22 mouse cellular contexts compared by ENCODE assay signal in genomic region chr8:121023736-121024135, GRCm38 (mm10).
A peak's percentile ranks its signal among the peaks of the same experiment; 100 is the strongest.
DNase-seq lines count a peak whose midpoint lies in the region; ATAC-seq lines count a peak whose summit lies in the region.
"Had no signal": no experiment of that assay in that cellular context is flagged by ENCODE, and none has a peak within 500 bp of the region (broad histone marks: within the 10 kb centered on the region; RNA-seq: fewer than 3 reads in every experiment).

No protein-coding gene starts in this region.

- ATAC-seq in kidney, embryonic 16.5 days (ENCODE audit: low FRiP score, low TSS enrichment): 0 out of 2 replicates have a peak, but pooled peaks have one; percentile 28
- no peak for ATAC-seq in intestine, embryonic 16.5 days
- ATAC-seq: forebrain, embryonic 13.5 days; midbrain, embryonic 16.5 days had no signal

- H3K27me3 ChIP-seq in kidney, embryonic 16.5 days (ENCODE audit: insufficient read depth, low read length): peaks cover 56% of the 10 kb centered on the region
- no peaks in the 10 kb centered on the region for H3K27me3 ChIP-seq in intestine, embryonic 16.5 days (replicated peaks; ENCODE audit: control insufficient read depth, insufficient read depth, low read length)
- H3K27me3 ChIP-seq: forebrain, embryonic 13.5 days had no signal

- no peak overlapping the region for H3K4me2 ChIP-seq in kidney, embryonic 16.5 days (replicated peaks; ENCODE audit: low read depth, low read length)
- H3K4me2 ChIP-seq in intestine, embryonic 16.5 days (ENCODE audit: low read depth, low read length): no peak overlapping the region
- H3K4me2 ChIP-seq: embryonic facial prominence, embryonic 12.5 days; forebrain, embryonic 13.5 days; heart, embryonic 13.5 days; limb, embryonic 13.5 days; liver, embryonic 13.5 days; lung, embryonic 14.5 days had no signal

- no peak overlapping the region for H3K4me3 ChIP-seq in kidney, embryonic 16.5 days (ENCODE audit: low read length)
- H3K4me3 ChIP-seq in intestine, embryonic 16.5 days (ENCODE audit: low read length): no peak overlapping the region
- H3K4me3 ChIP-seq: embryonic facial prominence, embryonic 12.5 days; erythroblast, embryonic 14.5 days; forebrain, embryonic 13.5 days; heart, embryonic 13.5 days; limb, embryonic 13.5 days; liver, embryonic 13.5 days had no signal

- H3K4me1 ChIP-seq in kidney, embryonic 16.5 days (ENCODE audit: insufficient read depth, low read length): peaks cover 19% of the 10 kb centered on the region
- peaks cover 22% of the 10 kb centered on the region for H3K4me1 ChIP-seq in intestine, embryonic 16.5 days (ENCODE audit: control insufficient read depth, insufficient read depth, low read length)
- H3K4me1 ChIP-seq: forebrain, embryonic 13.5 days; liver, embryonic 13.5 days had no signal

- H3K9ac ChIP-seq in kidney, embryonic 16.5 days (replicated peaks; ENCODE audit: low read length): no peak overlapping the region; the same call in 1 of the 2 replicates
- 0 out of 2 replicates have a peak overlapping the region, but pooled peaks have one; percentile 25 for H3K9ac ChIP-seq in intestine, embryonic 16.5 days (ENCODE audit: low read depth, low read length)
- H3K9ac ChIP-seq: embryonic facial prominence, embryonic 12.5 days; forebrain, embryonic 13.5 days; heart, embryonic 13.5 days; limb, embryonic 13.5 days; liver, embryonic 13.5 days; lung, embryonic 14.5 days had no signal

- H3K36me3 ChIP-seq in kidney, embryonic 16.5 days (ENCODE audit: insufficient read depth, low read length): no peaks in the 10 kb centered on the region
- H3K36me3 ChIP-seq in intestine, embryonic 16.5 days (ENCODE audit: control insufficient read depth, insufficient read depth, low read length): no peaks in the 10 kb centered on the region
- H3K36me3 ChIP-seq: embryonic facial prominence, embryonic 12.5 days; heart, embryonic 13.5 days; limb, embryonic 13.5 days; liver, embryonic 13.5 days had no signal

- DNase-seq in kidney, postnatal 36 days: no peak
- peak; percentile 8 for DNase-seq in 416B (ENCODE audit: low read depth)
- peak; percentile 24 for DNase-seq in adrenal gland, adult 8-10 months
- no peak for DNase-seq in frontal cortex, postnatal 14 days (ENCODE audit: low spot score in 2 of 2)
- no peak for DNase-seq in spleen, postnatal 14 days (ENCODE audit: low spot score in 2 of 2)
- DNase-seq: cerebellum, adult 9-10 months; gastrocnemius, postnatal 10 days; heart, adult 11 months; kidney, postnatal 25 days; liver, embryonic 13.5 days; lung, embryonic 14.5 days; lung, postnatal 36 days; retina, postnatal 1 day; right cerebral cortex, postnatal 4 days had no signal

- 5% methylated on average over 18 of the region's 18 CpGs for WGBS in kidney, embryonic 16.5 days
- WGBS in intestine, embryonic 16.5 days: 31% methylated on average over 18 of the region's 18 CpGs

- H3K27ac ChIP-seq in kidney, embryonic 16.5 days (ENCODE audit: low read length): no peak overlapping the region
- H3K27ac ChIP-seq in intestine, embryonic 16.5 days (ENCODE audit: low read length): no peak overlapping the region; the same call in 1 of the 2 replicates
- H3K27ac ChIP-seq: embryonic facial prominence, embryonic 12.5 days; forebrain, embryonic 13.5 days; heart, embryonic 13.5 days; limb, embryonic 13.5 days; liver, embryonic 13.5 days had no signal

- H3K9me3 ChIP-seq in kidney, embryonic 16.5 days (ENCODE audit: low read length): no peaks in the 10 kb centered on the region
- no peaks in the 10 kb centered on the region for H3K9me3 ChIP-seq in intestine, embryonic 16.5 days (ENCODE audit: control insufficient read depth, low read length)
- H3K9me3 ChIP-seq: embryonic facial prominence, embryonic 12.5 days; forebrain, embryonic 13.5 days; liver, embryonic 13.5 days had no signal

Comparison
In these comparisons a context has a peak if more than half of its experiments do, and no peak if none do; other contexts are left out.
1. DNase-seq: peak in 416B (single experiment) and adrenal gland, adult 8-10 months (single experiment); none in kidney, postnatal 36 days (0 of 2), frontal cortex, postnatal 14 days (0 of 2) and spleen, postnatal 14 days (0 of 2).